Mouse (Mus musculus) erythroblast, adult 5-6 weeks (primary cell): ENCODE data around the gene Krtap27-1. TPM values are rescaled to one million over a fixed set of nuclear protein-coding genes. Genes with fewer than 3 reads are reported as not detected.

Experiments used
- ATAC-seq: replicated peaks from 2 replicates; pipeline ENCODE4 v1.8.0; 2016; ENCODE audit warnings: moderate number of reproducible peaks, mild to moderate bottlenecking, moderate TSS enrichment, inconsistent platforms; ENCODE audit not compliant: poor library complexity, low FRiP score, severe bottlenecking
- total RNA-seq, 2 experiments: library from RNA; stranded (forward) in 1 of 2; stranded (reverse) in 1 of 2; fragments of 150-400 nt in 1 of 2; fragments of 200-764, 138-1000 nt in 1 of 2; gene quantifications; 2 replicates each; pipeline versions ENCODE4 v1.2.3 to v1.2.4; 2015 to 2017; ENCODE audit warnings: low replicate concordance in 2 of 2

Krtap27-1 gene
- total RNA-seq (2015; ENCODE audit: low replicate concordance) (not detected in 2 replicates), total RNA-seq (2017; ENCODE audit: low replicate concordance) (not detected in 2 replicates)

- no peak for ATAC-seq
Measured at GRCm38 (mm10) chr16:88671571-88671970, at the start of gene Krtap27-1. Gene Krtap27-1, minus strand, starts transcription at chr16:88671671.

GRCm38 (mm10) chr16:88720031-88720430, 48.6 kb upstream of the Krtap27-1 start:
- no peak for ATAC-seq

GRCm38 (mm10) chr16:88716549-88716948, 45.1 kb upstream of the Krtap27-1 start:
- no peak for ATAC-seq

GRCm38 (mm10) chr16:88711245-88711644, 39.8 kb upstream of the Krtap27-1 start:
- ATAC-seq: no peak

GRCm38 (mm10) chr16:88710757-88711156, 39.3 kb upstream of the Krtap27-1 start:
- no peak for ATAC-seq

GRCm38 (mm10) chr16:88707496-88708012, 36.1 kb upstream of the Krtap27-1 start, which contains the start of gene 2310061N02Rik:
Gene 2310061N02Rik, minus strand, starts transcription at chr16:88707962.
- ATAC-seq: no peak

GRCm38 (mm10) chr16:88701072-88701864, 29.8 kb upstream of the Krtap27-1 start:
- no peak for ATAC-seq

- no peak for ATAC-seq
Measured at GRCm38 (mm10) chr16:88696256-88696655, 24.8 kb upstream of the Krtap27-1 start.

- ATAC-seq: no peak
Measured at GRCm38 (mm10) chr16:88681282-88681681, 9.8 kb upstream of the Krtap27-1 start.

GRCm38 (mm10) chr16:88679099-88679498, 7.6 kb upstream of the Krtap27-1 start:
- ATAC-seq: no peak

GRCm38 (mm10) chr16:88657426-88657825, 14.0 kb downstream of the Krtap27-1 start:
- no peak for ATAC-seq

GRCm38 (mm10) chr16:88651952-88652351, 19.5 kb downstream of the Krtap27-1 start:
- ATAC-seq: no peak

- ATAC-seq: no peak
Measured at GRCm38 (mm10) chr16:88651082-88651481, 20.4 kb downstream of the Krtap27-1 start.

- no peak for ATAC-seq
Measured at GRCm38 (mm10) chr16:88647358-88647846, 24.1 kb downstream of the Krtap27-1 start, which contains the start of gene Krtap26-1. Gene Krtap26-1, minus strand, starts transcription at chr16:88647796.

- no peak for ATAC-seq
Measured at GRCm38 (mm10) chr16:88646366-88647111, 24.9 kb downstream of the Krtap27-1 start.

GRCm38 (mm10) chr16:88640053-88640452, 31.4 kb downstream of the Krtap27-1 start:
- no peak for ATAC-seq

- ATAC-seq: no peak
Measured at GRCm38 (mm10) chr16:88635142-88635541, 36.3 kb downstream of the Krtap27-1 start.

GRCm38 (mm10) chr16:88631474-88631873, 40.0 kb downstream of the Krtap27-1 start:
- ATAC-seq: no peak

- ATAC-seq: no peak
Measured at GRCm38 (mm10) chr16:88627566-88627965, 43.9 kb downstream of the Krtap27-1 start, which contains the start of gene 2310079G19Rik. Gene 2310079G19Rik, minus strand, starts transcription at chr16:88627666.
